Mouse (Mus musculus) testis, postnatal 10 days (tissue): Measurements from ENCODE around the gene Smim14.
A peak's percentile ranks its signal among the peaks of the same experiment; 100 is the strongest.
"Not testable (repeated sequence)": the region's sequence is repeated elsewhere in the genome, so short reads cannot be mapped to it uniquely, and the experiment has no call there.

Experiments used
- DNase-seq: peaks from one replicate; pipeline ENCODE4 v3.0.0; 2021; ENCODE audit warnings: low spot score

Gene Smim14

GRCm38 (mm10) chr5:65536751-65537419, at the start of gene Smim14, which contains the start of gene Ube2k:
Smim14 (minus strand) TSS chr5:65537184.
Ube2k (plus strand) TSS chr5:65537233.
- peak; percentile 95 for DNase-seq

DNA sequence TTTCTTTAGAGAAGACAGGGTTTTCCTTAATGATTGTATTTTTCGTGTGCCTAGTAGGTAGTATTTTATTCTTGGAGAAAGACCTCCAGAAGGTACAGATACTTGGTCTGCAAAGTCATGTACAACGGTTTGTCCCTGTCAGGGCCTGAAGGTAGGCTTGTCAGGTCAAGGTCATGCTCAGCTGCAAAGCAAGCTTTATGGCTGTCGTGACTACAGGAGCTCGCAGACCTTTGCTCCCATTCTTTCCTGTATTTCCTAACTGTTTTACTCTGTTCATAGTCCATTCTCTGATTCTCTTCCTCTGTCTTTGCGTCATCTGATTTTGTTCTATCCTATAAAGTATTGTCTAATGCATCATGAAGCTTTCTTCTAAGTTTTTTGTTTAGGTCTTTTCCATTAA, 49.3 kb upstream of the Smim14 start:
- DNase-seq = no peak

DNA sequence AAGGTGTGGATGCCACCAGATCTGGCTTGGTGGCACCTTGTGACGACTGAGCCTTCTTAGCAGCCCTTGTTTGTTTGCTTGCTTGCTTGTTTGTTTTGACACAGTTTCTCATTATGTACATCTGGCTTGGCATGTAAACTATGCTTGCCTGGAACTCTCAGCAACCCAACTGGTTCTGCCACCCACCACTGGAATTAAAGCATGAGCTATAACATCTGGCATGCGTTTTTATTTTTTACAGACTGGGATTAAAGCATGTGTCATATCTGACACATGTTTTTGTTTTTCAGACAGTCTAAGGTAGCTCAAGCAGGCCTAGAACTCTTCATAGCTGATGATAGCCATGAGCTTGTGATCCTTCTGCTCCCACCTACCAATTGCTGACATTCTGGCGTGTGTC, 41.6 kb upstream of the Smim14 start:
- no peak for DNase-seq

DNA sequence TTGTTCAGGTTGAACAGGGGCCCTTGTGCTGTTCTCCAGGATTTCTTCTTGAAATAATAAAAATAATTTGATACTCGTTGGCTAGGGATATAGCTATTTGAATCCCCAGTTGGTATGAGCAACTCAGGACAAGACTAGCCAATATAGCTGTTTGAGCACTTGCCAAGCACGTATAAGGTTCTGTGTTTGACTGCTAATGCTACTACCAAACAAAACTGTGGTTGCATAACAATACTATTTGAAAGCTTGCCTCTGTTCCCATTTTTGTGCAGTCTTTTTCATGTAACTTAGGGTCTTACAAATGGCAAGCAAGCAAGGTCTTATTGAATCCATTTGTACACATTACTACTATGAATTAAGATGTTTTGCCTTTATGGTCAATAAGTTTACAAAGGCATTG, 38.9 kb upstream of the Smim14 start:
- DNase-seq = no peak

- DNase-seq = no peak
Measured at GRCm38 (mm10) chr5:65574876-65575275, 37.9 kb upstream of the Smim14 start.

GRCm38 (mm10) chr5:65565486-65565885, 28.5 kb upstream of the Smim14 start:
- no peak for DNase-seq

GRCm38 (mm10) chr5:65561125-65561893, 24.3 kb upstream of the Smim14 start:
- peak; percentile 41 for DNase-seq

- no peak for DNase-seq
Measured at GRCm38 (mm10) chr5:65557109-65557508, 20.1 kb upstream of the Smim14 start.

DNA sequence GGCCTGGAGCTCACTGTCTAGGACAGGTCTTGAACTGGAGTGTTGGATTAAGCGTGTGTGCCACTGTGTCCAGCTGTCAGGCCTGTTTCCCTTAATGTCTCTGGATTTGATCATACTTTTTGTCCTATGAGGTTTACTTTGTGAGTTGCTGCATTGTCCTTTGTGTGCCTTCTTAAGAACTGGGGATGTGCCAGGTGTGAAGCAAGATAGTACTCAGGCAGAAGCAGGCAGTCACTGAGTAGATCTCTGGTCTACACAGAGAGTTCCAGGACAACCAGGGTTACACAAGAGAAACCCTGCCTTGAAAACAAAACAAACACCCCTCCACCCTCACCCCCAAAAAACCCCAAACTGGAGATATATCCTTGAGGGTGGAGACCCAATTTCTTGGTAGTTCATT, 12.7 kb upstream of the Smim14 start:
- no peak for DNase-seq

DNA sequence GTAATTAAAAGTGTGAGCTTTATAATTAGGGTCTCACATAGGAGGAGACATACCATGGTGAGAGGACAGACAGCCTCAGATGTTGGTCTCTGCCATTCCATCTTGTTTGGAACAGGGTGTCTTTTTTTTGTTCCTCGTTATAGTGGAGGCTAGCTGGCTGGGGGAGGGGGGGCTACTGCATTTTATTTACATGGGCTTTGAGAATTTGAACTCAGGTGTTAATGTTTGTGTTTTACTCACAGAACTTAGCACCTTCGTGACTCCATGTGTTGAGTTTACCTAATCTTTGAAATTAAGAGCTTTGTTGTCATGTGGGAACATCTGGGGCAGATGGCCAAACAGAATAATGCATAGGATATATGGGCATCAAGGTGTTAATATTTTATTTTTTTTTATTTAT, 7.6 kb upstream of the Smim14 start:
- no peak for DNase-seq

DNA sequence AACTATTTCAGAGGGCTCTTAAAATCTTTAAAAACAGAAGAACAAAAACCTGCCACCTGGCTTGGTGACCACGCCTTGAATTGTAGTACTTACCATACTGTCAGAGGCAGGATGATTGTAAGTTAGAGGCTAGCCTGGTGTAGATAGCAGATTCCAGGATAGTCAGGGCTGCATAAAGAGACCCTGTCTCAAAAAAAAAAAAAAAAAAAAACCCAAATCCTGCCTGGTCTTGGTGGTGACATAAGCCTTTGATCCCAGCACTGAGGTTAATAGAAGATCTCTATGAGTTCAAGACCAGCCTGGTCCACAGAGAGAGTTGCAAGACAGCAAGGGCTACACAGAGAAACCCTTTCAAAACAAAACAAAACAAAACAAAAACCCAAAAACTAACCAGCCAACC, 6.5 kb upstream of the Smim14 start:
- no peak for DNase-seq

- DNase-seq = no peak
Measured at GRCm38 (mm10) chr5:65541889-65542288, 4.9 kb upstream of the Smim14 start.

DNA sequence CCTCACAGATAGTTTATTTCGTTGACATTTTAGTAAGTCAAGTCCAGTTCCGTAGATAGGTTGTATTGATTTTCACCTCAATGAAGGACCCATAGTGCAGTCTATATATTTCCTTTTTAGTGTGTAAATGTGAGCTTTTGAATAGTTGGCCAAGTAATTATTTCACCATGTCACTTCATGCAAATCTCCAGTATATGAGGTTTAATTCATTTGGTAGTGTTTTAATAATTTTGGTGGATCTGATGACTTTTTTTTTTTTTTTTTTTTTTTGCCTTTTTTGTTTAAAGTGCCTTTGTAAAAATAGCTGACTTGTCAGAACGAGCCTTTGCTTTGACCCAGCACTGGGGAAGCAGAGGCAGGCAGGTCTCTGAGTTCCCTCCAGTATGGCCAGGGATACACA, 2.8 kb upstream of the Smim14 start:
- DNase-seq = no peak

- no peak for DNase-seq
Measured at GRCm38 (mm10) chr5:65538829-65539228, 1.8 kb upstream of the Smim14 start.

- DNase-seq = no peak
Measured at GRCm38 (mm10) chr5:65538121-65538520, 1.1 kb upstream of the Smim14 start.

GRCm38 (mm10) chr5:65537420-65538071, 562 bp upstream of the Smim14 start:
- DNase-seq = peak; percentile 71

- not testable (repeated sequence) for DNase-seq
Measured at GRCm38 (mm10) chr5:65536068-65536465, 917 bp downstream of the Smim14 start.

GRCm38 (mm10) chr5:65535457-65536067, 1.4 kb downstream of the Smim14 start:
- no peak for DNase-seq

DNA sequence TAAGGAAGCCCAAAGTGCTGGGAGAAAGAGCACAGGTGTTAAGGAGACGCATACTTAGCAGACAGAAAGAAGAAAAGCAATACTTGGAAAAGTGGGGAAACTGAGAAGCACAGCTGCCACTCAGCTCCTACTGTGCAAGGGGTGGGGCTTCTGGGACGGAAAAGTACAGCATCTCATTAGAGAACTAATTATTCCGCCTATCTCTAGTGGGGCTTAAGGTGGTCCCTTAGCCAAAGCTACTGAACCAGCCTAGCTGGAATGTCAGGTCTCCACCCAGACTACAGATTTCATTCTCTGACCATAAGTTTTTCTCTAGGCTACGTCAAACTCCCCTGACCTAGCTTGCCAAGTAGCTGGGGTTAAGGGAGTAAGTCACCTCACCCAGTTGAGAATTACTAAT, 2.5 kb downstream of the Smim14 start:
- DNase-seq = no peak

DNA sequence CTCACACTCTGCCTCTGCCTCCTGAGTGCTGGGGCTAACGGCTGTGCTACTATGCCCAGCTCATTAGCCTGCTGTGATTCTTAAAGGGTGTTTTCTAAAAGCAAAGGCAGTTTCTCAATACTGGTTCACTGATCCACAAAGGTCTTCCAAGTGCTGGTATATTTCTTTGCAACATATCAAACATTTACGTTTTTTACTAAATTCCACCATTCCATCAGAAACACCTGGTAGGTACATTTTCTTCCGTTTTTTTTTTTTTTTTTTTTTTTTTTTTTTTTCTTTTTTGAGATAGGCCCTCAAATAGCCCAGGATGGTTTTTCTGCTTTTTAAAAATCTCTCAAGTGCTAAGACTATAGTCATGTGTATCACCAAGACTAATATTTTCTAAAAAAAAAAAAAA, 5.7 kb downstream of the Smim14 start:
- DNase-seq = no peak

DNA sequence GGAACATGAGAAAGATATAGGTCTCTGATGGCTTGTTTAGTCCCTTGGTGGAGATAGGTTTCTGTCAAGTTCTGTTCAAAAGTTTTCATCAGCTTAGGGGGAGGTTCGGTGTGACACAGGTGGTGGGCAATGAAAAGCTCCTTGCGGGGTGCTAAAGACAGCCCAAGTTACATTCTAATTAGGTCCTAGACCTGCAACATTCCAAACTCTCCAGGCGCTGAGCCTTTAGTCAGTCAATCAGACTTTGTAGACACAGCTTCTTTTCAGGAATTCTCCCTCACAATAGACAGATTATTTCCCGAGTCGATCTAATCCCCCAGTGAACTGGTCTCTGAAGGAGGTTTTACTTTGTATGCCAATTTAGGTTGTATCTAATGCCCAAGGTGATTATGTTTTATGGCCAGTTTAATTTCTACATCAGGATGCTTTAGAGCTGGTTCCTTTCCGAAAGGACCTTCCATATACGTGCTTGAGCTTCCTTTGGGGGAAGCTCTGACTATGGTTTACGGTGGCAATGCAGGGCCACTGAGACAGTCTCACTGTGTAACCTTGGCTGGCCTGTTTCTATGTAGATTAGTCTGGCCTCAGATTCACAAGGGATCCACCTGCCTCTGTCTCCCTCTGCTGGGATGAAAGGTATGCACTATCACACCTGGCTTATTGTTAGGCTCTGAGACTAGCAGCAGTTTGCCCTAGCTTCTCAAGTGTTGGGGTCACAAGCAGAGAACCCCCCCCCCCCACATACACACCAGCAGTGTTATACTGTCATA, 11.1 kb downstream of the Smim14 start:
- no peak for DNase-seq

GRCm38 (mm10) chr5:65524831-65525230, 12.2 kb downstream of the Smim14 start:
- DNase-seq = no peak
